Mouse (Mus musculus) hindbrain, embryonic 11.5 days (tissue): ENCODE results near the gene Sema3e. TPM values are rescaled to one million over a fixed set of nuclear protein-coding genes. Genes with fewer than 3 reads are reported as not detected.

Experiments
- ATAC-seq: fragments of 200-750 bp; cut with Nextera tagmentation; 2 replicates; pipeline ENCODE4 v1.8.0; 2017; ENCODE audit warnings: mild to moderate bottlenecking, moderate TSS enrichment, moderate library complexity; ENCODE audit not compliant: low FRiP score
- DNase-seq: peaks from one replicate; pipeline ENCODE4 v3.0.0-alpha.2; 2015; ENCODE audit warnings: low spot score
- H3K27ac ChIP-seq: fragments of 300-500 bp; sonication (generic); 2 replicates; pipeline ENCODE4 v1.5.1; 2014; ENCODE audit warnings: mild to moderate bottlenecking, low read depth, low read length
- H3K27me3 ChIP-seq: fragments of 300-500 bp; sonication (generic); 2 replicates; pipeline ENCODE4 v1.6.1; 2014; ENCODE audit warnings: mild to moderate bottlenecking, low read length, moderate library complexity, mixed read lengths; ENCODE audit not compliant: control insufficient read depth, insufficient read depth
- H3K36me3 ChIP-seq: fragments of 300-500 bp; sonication (generic); 2 replicates; pipeline ENCODE4 v1.6.1; 2014; ENCODE audit warnings: mild to moderate bottlenecking, low read length, moderate library complexity, mixed read lengths; ENCODE audit not compliant: control insufficient read depth, insufficient read depth
- H3K4me1 ChIP-seq: fragments of 300-500 bp; sonication (generic); replicated peaks from 2 replicates; pipeline ENCODE4 v1.6.1; 2014; ENCODE audit warnings: low read length, mixed read lengths; ENCODE audit not compliant: control insufficient read depth, insufficient read depth
- H3K4me2 ChIP-seq: fragments of 300-500 bp; sonication (generic); replicated peaks from 2 replicates; pipeline ENCODE4 v1.6.1; 2014; ENCODE audit warnings: mild to moderate bottlenecking, low read depth, low read length
- H3K4me3 ChIP-seq: fragments of 300-500 bp; sonication (generic); 2 replicates; pipeline ENCODE4 v1.5.1; 2014; ENCODE audit warnings: low read depth, low read length
- H3K9ac ChIP-seq: fragments of 300-500 bp; sonication (generic); 2 replicates; pipeline ENCODE4 v1.6.1; 2014; ENCODE audit warnings: low read depth, low read length
- H3K9me3 ChIP-seq: fragments of 300-500 bp; sonication (generic); 2 replicates; pipeline ENCODE4 v1.6.1; 2016; ENCODE audit warnings: low read length; ENCODE audit not compliant: control insufficient read depth
- WGBS: fragments of 180-500 bp; shearing (Covaris S2); extraction: QIAGEN DNeasy Blood & Tissue Kit; methylation state at CpG from one replicate; pipeline ENCODE4 v1.1.7; 2014; 5-methylcytosine and 5-hydroxymethylcytosine counted together
- polyA plus RNA-seq: library from polyadenylated mRNA; unstranded; fragments of >200 nt; fragmentation: Nextera tagmentation; extraction: Ambion mirVana; gene quantifications from 2 replicates; pipeline ENCODE4 v1.2.1, GENCODE M21; 2014

Sema3e gene
- polyA plus RNA-seq, 1 experiment from 2014 or later = 2.1 TPM

GRCm38 (mm10) chr5:14138725-14139124 is 113.6 kb downstream of the Sema3e start:
- ATAC-seq (no peak), DNase-seq (no peak)
- H3K4me3 ChIP-seq = no peak overlapping the region
- 97% methylated on average over 1 of the region's 1 CpGs for WGBS
- H3K27me3 ChIP-seq = no peaks in the 10 kb centered on the region
- H3K27ac ChIP-seq = no peak overlapping the region
- no peaks in the 10 kb centered on the region for H3K4me1 ChIP-seq
- no peaks in the 10 kb centered on the region for H3K9me3 ChIP-seq
- H3K36me3 ChIP-seq = no peaks in the 10 kb centered on the region
- H3K9ac ChIP-seq = no peak overlapping the region
- H3K4me2 ChIP-seq = no peak overlapping the region

DNA sequence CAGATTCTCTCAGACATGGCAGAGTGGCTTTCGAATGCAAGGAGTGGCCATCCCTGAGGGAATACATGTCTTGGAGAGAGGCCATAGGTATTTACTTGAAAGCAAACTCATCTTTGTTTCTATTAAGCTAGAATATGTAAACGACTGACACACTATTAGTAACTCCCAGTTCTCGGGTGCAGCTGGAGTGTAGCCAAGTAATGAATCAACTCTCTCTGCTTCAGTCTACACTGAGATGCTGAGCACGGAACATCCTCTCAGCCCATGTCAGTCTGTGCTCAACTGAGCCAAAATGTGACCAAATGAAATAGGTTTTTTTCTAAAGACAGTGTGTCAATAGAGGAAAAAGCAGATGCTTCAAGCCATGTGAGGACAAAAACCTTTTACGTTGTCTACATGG is 137.5 kb downstream of the Sema3e start:
- no peaks in the 10 kb centered on the region for H3K9me3 ChIP-seq
- no peaks in the 10 kb centered on the region for H3K36me3 ChIP-seq
- no peak overlapping the region for H3K27ac ChIP-seq
- no peak for ATAC-seq
- 90% methylated on average over 5 of the region's 5 CpGs for WGBS
- no peak for DNase-seq
- no peak overlapping the region for H3K4me3 ChIP-seq
- no peaks in the 10 kb centered on the region for H3K27me3 ChIP-seq
- H3K4me1 ChIP-seq = no peaks in the 10 kb centered on the region
- H3K4me2 ChIP-seq = no peak overlapping the region
- no peak overlapping the region for H3K9ac ChIP-seq

DNA sequence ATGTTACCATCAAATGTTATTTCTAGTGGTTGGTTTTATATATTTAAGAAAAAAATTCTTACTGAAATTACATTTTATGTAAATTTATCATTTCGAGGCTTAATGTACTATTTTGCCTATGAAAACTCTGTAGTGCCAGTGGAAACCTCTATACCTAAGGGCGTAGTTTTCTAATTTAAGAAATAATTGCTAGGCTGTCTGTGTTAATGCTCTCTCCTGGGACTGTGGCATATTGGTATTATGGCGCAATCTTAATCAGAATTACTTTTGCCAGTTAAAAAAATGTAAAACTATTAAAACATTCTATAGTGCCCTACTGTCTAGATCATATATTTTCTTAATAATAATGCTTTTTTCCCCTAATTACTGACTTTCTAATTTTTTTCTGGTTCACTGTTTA is 138.2 kb downstream of the Sema3e start:
- ATAC-seq = no peak
- Histone ChIP-seq H3K4me3 (no peak overlapping the region), H3K27ac (no peak overlapping the region), H3K27me3 (no peaks in the 10 kb centered on the region), H3K9me3 (no peaks in the 10 kb centered on the region), H3K9ac (no peak overlapping the region), H3K4me2 (no peak overlapping the region), H3K36me3 (no peaks in the 10 kb centered on the region), H3K4me1 (no peaks in the 10 kb centered on the region)
- WGBS = 91% methylated on average over 3 of the region's 3 CpGs
- DNase-seq = no peak

DNA sequence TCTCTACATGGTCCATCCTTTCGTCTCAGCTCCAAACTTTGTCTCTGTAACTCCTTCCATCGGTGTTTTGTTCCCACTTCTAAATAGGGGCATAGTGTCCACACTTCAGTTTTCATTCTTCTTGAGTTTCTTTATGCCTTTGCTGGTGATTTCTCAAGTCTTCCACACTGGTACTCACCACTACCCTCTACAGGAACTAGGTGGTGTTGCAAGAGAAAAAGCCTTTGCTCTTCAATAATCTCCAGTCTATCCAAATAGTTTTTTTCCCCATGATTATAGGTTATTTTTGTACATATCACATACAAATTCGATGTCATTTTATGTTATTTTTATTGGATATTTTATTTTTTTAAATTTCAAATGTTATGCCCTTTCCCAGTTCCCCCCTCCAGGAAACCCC is 142.7 kb downstream of the Sema3e start:
- DNase-seq (peak; percentile 15), ATAC-seq (no peak)
- Histone ChIP-seq H3K4me1 (no peaks in the 10 kb centered on the region), H3K36me3 (no peaks in the 10 kb centered on the region), H3K9me3 (no peaks in the 10 kb centered on the region), H3K4me3 (no peak overlapping the region), H3K27ac (no peak overlapping the region), H3K9ac (no peak overlapping the region), H3K4me2 (no peak overlapping the region), H3K27me3 (no peaks in the 10 kb centered on the region)
- WGBS = 61% methylated on average over 3 of the region's 3 CpGs

- WGBS = 83% methylated on average over 10 of the region's 10 CpGs
- DNase-seq (no peak), ATAC-seq (no peak)
- Histone ChIP-seq H3K27me3 (no peaks in the 10 kb centered on the region), H3K9ac (no peak overlapping the region), H3K4me3 (no peak overlapping the region), H3K4me2 (no peak overlapping the region), H3K4me1 (no peaks in the 10 kb centered on the region), H3K27ac (no peak overlapping the region), H3K9me3 (no peaks in the 10 kb centered on the region), H3K36me3 (no peaks in the 10 kb centered on the region)
These were observed 148.5 kb downstream of the Sema3e start for GRCm38 (mm10) chr5:14173355-14174183.

DNA sequence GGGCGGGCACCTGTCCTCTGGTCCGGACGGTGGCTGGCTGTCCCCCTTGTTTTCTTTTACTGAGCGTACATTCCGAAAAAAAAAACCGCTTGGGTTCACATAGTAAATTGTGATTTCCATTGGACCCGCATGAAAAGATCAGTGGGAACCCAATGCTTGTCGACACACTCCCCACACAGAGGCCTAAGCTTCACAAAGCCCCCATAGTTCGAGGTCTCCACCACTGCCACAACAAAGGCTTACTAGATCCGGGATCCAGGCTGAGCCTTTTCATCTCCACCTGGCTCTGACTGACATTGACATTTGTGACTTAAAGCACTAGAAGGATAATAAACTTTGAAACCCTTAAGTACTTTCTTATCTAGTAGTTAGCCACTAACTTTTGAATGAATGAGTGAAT is 155.5 kb downstream of the Sema3e start:
- Histone ChIP-seq H3K27me3 (no peaks in the 10 kb centered on the region), H3K36me3 (no peaks in the 10 kb centered on the region), H3K27ac (no peak overlapping the region), H3K4me3 (no peak overlapping the region), H3K4me1 (no peaks in the 10 kb centered on the region), H3K4me2 (no peak overlapping the region), H3K9me3 (no peaks in the 10 kb centered on the region), H3K9ac (no peak overlapping the region)
- ATAC-seq (no peak), DNase-seq (no peak)
- WGBS = 90% methylated on average over 10 of the region's 10 CpGs

- no peak overlapping the region for H3K9ac ChIP-seq
- H3K4me2 ChIP-seq = no peak overlapping the region
- no peak overlapping the region for H3K27ac ChIP-seq
- no peaks in the 10 kb centered on the region for H3K36me3 ChIP-seq
- no peaks in the 10 kb centered on the region for H3K4me1 ChIP-seq
- ATAC-seq (no peak), DNase-seq (no peak)
- no peak overlapping the region for H3K4me3 ChIP-seq
- H3K9me3 ChIP-seq = no peaks in the 10 kb centered on the region
- WGBS = 89% methylated on average over 11 of the region's 11 CpGs
- no peaks in the 10 kb centered on the region for H3K27me3 ChIP-seq
These were observed 157.1 kb downstream of the Sema3e start for GRCm38 (mm10) chr5:14182156-14182555.

GRCm38 (mm10) chr5:14195172-14195819 is 170.2 kb downstream of the Sema3e start:
- H3K36me3 ChIP-seq = no peaks in the 10 kb centered on the region
- no peaks in the 10 kb centered on the region for H3K9me3 ChIP-seq
- H3K4me1 ChIP-seq = no peaks in the 10 kb centered on the region
- no peak overlapping the region for H3K9ac ChIP-seq
- H3K27ac ChIP-seq = no peak overlapping the region
- ATAC-seq = peak; percentile 68
- DNase-seq = peak; percentile 6
- H3K27me3 ChIP-seq = no peaks in the 10 kb centered on the region
- H3K4me3 ChIP-seq = no peak overlapping the region
- no peak overlapping the region for H3K4me2 ChIP-seq
- WGBS = 77% methylated on average over 6 of the region's 6 CpGs
